Mouse (Mus musculus) midbrain, embryonic 13.5 days (tissue): ENCODE results near the gene Clec2d. TPM values are rescaled to one million over a fixed set of nuclear protein-coding genes. Genes with fewer than 3 reads are reported as not detected.
"Not testable (repeated sequence)": the region's sequence is repeated elsewhere in the genome, so short reads cannot be mapped to it uniquely, and the experiment has no call there.

Source experiments
- ATAC-seq: fragments of 200-750 bp; cut with Nextera tagmentation; 2 replicates; pipeline ENCODE4 v1.8.0; 2017; ENCODE audit warnings: mild to moderate bottlenecking, moderate TSS enrichment, moderate library complexity
- H3K27ac ChIP-seq: fragments of 300-500 bp; sonication (generic); 2 replicates; pipeline ENCODE4 v1.5.1; 2015; ENCODE audit warnings: inconsistent platforms, mild to moderate bottlenecking, moderate library complexity
- H3K27me3 ChIP-seq: fragments of 300-500 bp; sonication (generic); 2 replicates; pipeline ENCODE4 v1.6.1; 2015; ENCODE audit warnings: mild to moderate bottlenecking, inconsistent platforms
- H3K36me3 ChIP-seq: fragments of 300-500 bp; sonication (generic); 2 replicates; pipeline ENCODE4 v1.6.1; 2015; ENCODE audit warnings: mild to moderate bottlenecking, inconsistent platforms
- H3K4me1 ChIP-seq: fragments of 300-500 bp; sonication (generic); replicated peaks from 2 replicates; pipeline ENCODE4 v1.6.1; 2015; ENCODE audit warnings: inconsistent platforms
- H3K4me2 ChIP-seq: fragments of 300-500 bp; sonication (generic); replicated peaks from 2 replicates; pipeline ENCODE4 v1.6.1; 2015; ENCODE audit warnings: moderate library complexity, mild to moderate bottlenecking, inconsistent platforms
- H3K4me3 ChIP-seq: fragments of 300-500 bp; sonication (generic); replicated peaks from 2 replicates; pipeline ENCODE4 v1.5.1; 2015; ENCODE audit warnings: mild to moderate bottlenecking, inconsistent platforms
- H3K9ac ChIP-seq: fragments of 300-500 bp; sonication (generic); replicated peaks from 2 replicates; pipeline ENCODE4 v1.6.1; 2015; ENCODE audit warnings: mild to moderate bottlenecking, inconsistent platforms
- H3K9me3 ChIP-seq: fragments of 300-500 bp; sonication (generic); 2 replicates; pipeline ENCODE4 v1.6.1; 2016; ENCODE audit warnings: mild to moderate bottlenecking, inconsistent platforms
- WGBS: fragments of 180-500 bp; shearing (Covaris S2); methylation state at CpG from one replicate; pipeline ENCODE4 v1.1.7; 2015; 5-methylcytosine and 5-hydroxymethylcytosine counted together
- polyA plus RNA-seq: library from polyadenylated mRNA; unstranded; fragments of >200 nt; fragmentation: Nextera tagmentation; extraction: Ambion mirVana; gene quantifications from 2 replicates; pipeline ENCODE4 v1.2.1, GENCODE M21; 2015

Clec2d gene
- polyA plus RNA-seq, 1 experiment from 2014 or later: 0.13 TPM

DNA sequence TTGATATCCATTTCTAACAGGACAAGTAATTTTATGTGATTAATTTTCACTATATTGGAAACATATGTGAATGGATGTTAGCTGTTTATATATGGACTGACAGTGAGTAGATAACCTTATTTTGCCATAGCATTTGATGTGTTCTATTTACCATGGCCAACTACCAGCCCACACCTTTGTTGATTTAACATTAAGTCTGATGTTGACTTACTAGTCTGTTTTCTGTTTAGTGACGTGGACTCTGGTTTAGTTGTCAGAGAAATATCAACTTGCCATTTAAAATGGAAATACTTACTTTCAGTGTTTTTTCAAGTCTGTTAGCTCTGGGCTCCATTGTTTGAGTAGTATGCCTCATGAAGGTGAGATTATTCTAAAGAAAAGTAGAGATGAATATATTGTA lies 3.8 kb upstream of the Clec2d start:
- 83% methylated on average over 1 of the region's 1 CpGs for WGBS
- Histone ChIP-seq H3K4me3 (no peak overlapping the region), H3K9me3 (no peaks in the 10 kb centered on the region), H3K27me3 (no peaks in the 10 kb centered on the region), H3K4me2 (no peak overlapping the region), H3K4me1 (peaks cover 8% of the 10 kb centered on the region), H3K36me3 (no peaks in the 10 kb centered on the region), H3K9ac (no peak overlapping the region), H3K27ac (no peak overlapping the region)
- no peak for ATAC-seq

DNA sequence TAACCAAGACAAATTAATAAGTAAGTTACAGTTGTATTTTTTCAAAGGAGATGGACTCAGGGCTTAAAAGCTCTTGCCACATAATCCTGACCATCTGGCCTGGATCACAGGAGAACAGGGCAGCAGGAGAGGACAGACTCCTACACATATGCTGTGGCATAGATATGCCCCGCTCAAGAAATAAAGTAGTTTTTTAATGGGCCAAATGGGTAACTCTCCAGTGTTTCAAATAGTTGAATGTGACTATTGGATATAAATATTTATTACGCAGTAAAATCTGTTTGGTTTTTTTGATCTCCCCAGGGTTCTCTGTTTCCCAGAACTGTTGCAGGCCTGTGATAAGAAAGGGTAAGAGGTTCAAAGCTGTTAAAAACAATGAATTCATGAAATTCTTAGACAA lies 1.1 kb upstream of the Clec2d start:
- H3K4me2 ChIP-seq: no peak overlapping the region
- no peak for ATAC-seq
- no peaks in the 10 kb centered on the region for H3K27me3 ChIP-seq
- H3K27ac ChIP-seq: no peak overlapping the region
- WGBS: 88% methylated on average over 2 of the region's 2 CpGs
- no peak overlapping the region for H3K9ac ChIP-seq
- no peaks in the 10 kb centered on the region for H3K36me3 ChIP-seq
- H3K4me3 ChIP-seq: no peak overlapping the region
- H3K4me1 ChIP-seq: peaks cover 12% of the 10 kb centered on the region
- no peaks in the 10 kb centered on the region for H3K9me3 ChIP-seq

DNA sequence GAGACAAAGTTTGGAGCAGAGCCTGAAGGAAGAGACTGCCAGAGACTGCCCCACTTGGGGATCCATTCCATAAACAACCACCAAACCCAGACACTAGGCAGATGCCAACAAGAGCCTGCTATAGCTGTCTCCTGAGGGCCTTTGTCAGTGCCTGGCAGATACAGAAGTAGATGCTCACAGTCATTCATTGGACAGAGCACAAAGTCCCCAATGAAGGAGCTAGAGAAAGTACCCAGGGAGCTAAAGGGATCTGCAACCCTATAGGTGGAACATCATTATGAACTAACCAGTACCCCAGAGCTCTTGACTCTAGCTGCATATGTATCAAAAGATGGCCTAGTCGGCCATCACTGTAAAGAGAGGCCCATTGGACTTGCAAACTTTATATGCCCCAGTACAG lies 584 bp upstream of the Clec2d start:
- H3K4me2 ChIP-seq, H3K9me3 ChIP-seq, H3K9ac ChIP-seq, H3K27me3 ChIP-seq, H3K4me3 ChIP-seq, H3K27ac ChIP-seq, ATAC-seq, H3K36me3 ChIP-seq: not testable (repeated sequence)
- 86% methylated on average over 1 of the region's 1 CpGs for WGBS
- H3K4me1 ChIP-seq: peaks cover 12% of the 10 kb centered on the region

DNA sequence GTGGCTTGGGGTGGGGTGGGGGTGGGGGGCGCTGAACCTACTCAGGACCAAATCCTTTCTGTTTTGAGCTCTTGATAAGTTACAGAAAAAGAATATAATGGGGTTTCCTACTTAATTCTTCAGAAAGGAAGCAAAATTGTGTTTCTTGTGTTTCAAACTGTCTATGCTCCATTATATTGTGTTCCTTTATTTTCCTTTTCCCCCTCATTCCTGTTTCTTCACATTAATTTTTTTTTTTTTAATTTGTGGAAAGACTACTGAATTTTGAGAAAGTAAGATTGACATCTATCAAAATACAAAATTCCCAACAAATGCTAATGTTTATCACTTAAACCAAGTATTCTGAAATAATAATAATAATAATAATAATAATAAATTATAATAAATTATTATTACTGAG lies 834 bp downstream of the Clec2d start:
- ATAC-seq: no peak
- H3K27me3 ChIP-seq: no peaks in the 10 kb centered on the region
- H3K4me3 ChIP-seq: peak overlapping the region; percentile 38
- 0 out of 2 replicates have a peak, but pooled peaks cover 2% of the 10 kb centered on the region for H3K36me3 ChIP-seq
- peak overlapping the region; percentile 56 for H3K4me2 ChIP-seq
- H3K9ac ChIP-seq: no peak overlapping the region; the same call in 1 of the 2 replicates
- peaks cover 12% of the 10 kb centered on the region for H3K4me1 ChIP-seq
- peak overlapping the region; percentile 84 for H3K27ac ChIP-seq
- H3K9me3 ChIP-seq: no peaks in the 10 kb centered on the region
- 0% methylated on average over 1 of the region's 1 CpGs for WGBS

DNA sequence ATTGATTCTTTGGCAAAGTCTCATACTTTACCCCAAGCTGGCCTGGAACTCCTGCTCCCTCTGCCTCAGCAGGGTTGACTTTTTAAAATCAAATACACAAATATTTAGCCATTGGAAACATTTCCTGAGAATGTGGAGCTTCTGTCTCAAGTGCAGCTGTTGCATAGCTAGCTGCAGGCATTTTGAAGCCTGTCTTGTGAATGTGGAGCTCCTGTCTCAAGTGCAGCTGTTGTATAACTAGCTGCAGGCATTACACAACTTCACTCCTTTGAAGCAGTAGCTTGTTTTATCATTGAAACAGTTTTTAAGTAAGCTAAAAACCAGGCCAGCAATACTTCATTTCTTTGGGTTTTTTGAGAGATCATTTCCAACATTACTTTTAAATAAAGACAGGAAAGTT lies 1.3 kb downstream of the Clec2d start:
- H3K4me3 ChIP-seq: peak overlapping the region; percentile 11
- no peaks in the 10 kb centered on the region for H3K9me3 ChIP-seq
- no peak overlapping the region; the same call in 1 of the 2 replicates for H3K4me2 ChIP-seq

DNA sequence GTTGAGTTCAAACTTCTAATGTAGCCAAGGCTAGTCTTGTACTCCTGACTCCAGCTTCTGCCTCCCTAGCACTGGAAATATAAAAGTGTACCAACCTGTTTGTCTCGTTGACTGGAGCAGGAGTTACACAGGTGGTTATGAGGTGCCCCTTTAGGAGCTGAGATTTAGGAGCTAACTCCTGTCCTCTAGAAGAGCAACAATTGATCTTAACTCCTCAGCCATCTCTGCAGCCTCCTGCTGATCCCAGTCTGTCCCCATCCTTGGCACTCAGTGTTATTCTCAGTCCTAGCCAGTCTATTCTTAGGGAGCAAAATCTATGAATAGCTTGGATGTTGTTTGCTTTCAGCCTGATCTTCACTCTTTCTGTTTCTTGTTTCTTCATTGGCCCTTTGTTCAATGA lies 2.1 kb downstream of the Clec2d start:
- 90% methylated on average over 1 of the region's 1 CpGs for WGBS
- Histone ChIP-seq H3K4me3 (no peak overlapping the region), H3K9ac (no peak overlapping the region), H3K9me3 (no peaks in the 10 kb centered on the region), H3K27me3 (no peaks in the 10 kb centered on the region), H3K27ac (no peak overlapping the region), H3K4me2 (no peak overlapping the region; the same call in 1 of the 2 replicates), H3K4me1 (peaks cover 12% of the 10 kb centered on the region), H3K36me3 (0 out of 2 replicates have a peak, but pooled peaks cover 2% of the 10 kb centered on the region)
- no peak for ATAC-seq

More for the DNA sequence above, 1.3 kb downstream of the Clec2d start:
- H3K27ac ChIP-seq: no peak overlapping the region
- peaks cover 12% of the 10 kb centered on the region for H3K4me1 ChIP-seq
- ATAC-seq: no peak
- H3K36me3 ChIP-seq: 0 out of 2 replicates have a peak, but pooled peaks cover 2% of the 10 kb centered on the region
- H3K27me3 ChIP-seq: no peaks in the 10 kb centered on the region
- H3K9ac ChIP-seq: no peak overlapping the region

DNA sequence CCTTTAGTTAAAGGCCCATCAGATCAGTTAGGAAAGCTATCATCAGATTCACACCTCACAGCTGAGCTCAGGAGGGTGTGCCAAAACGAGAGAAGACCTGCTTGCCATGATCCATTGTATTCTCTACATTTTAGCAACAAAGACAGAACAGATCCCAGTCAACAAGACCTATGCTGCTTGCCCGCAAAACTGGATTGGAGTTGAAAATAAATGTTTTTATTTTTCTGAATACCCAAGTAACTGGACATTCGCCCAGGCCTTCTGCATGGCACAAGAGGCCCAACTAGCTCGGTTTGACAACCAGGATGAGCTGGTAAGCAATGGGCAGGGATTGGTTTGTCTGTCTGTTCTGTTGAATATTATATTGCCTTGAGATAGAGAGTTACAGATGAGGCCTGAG lies 3.6 kb downstream of the Clec2d start:
- H3K4me3 ChIP-seq, H3K36me3 ChIP-seq, ATAC-seq, H3K9me3 ChIP-seq, H3K27me3 ChIP-seq, H3K9ac ChIP-seq, H3K4me2 ChIP-seq, H3K27ac ChIP-seq: not testable (repeated sequence)
- 93% methylated on average over 4 of the region's 4 CpGs for WGBS
- H3K4me1 ChIP-seq: peaks cover 12% of the 10 kb centered on the region

DNA sequence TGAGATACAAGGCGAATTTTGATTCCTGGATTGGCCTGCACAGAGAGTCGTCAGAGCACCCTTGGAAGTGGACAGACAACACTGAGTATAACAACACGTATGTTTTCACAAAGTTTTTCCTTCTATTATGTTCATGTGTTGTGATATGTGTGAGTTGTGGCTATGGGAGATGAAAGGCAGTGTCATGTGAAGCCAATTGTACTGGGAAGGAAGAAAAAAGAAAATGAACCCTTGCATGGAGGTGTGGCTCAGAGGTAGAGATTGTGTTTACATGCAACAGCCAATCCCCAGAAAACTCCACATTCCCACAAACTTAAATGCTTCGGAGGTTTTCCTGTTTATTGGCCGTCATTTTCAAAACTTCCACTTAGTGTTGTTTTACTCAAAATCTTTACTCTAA lies 4.4 kb downstream of the Clec2d start:
- no peak for ATAC-seq
- no peak overlapping the region for H3K4me3 ChIP-seq
- H3K27ac ChIP-seq: no peak overlapping the region
- WGBS: 91% methylated on average over 5 of the region's 5 CpGs
- no peaks in the 10 kb centered on the region for H3K27me3 ChIP-seq
- 0 out of 2 replicates have a peak, but pooled peaks cover 2% of the 10 kb centered on the region for H3K36me3 ChIP-seq
- H3K4me2 ChIP-seq: no peak overlapping the region
- H3K9ac ChIP-seq: no peak overlapping the region
- peaks cover 12% of the 10 kb centered on the region for H3K4me1 ChIP-seq
- H3K9me3 ChIP-seq: no peaks in the 10 kb centered on the region

DNA sequence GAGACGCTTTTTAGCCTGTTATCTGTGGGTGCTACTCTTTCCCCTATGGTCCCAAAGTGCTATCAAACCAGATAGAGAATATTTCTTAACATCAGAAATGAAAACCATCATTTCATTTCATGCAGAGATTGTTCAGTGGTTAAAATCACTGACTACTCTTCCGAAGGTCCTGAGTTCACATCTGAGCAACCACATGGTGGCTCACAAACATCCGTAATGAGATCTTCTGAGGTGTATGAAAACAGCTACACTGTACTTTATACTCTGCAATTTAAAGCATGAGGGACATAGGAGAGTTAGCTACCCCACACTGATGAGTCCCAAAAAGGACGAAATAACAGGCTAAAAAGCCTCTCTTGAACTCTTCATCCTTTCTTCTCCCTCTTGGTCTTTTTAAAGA lies 5.6 kb downstream of the Clec2d start:
- Histone ChIP-seq H3K36me3 (0 out of 2 replicates have a peak, but pooled peaks cover 2% of the 10 kb centered on the region), H3K9ac (no peak overlapping the region), H3K4me2 (no peak overlapping the region), H3K27me3 (no peaks in the 10 kb centered on the region), H3K4me1 (peaks cover 4% of the 10 kb centered on the region; the same call in 1 of the 2 replicates), H3K27ac (no peak overlapping the region), H3K9me3 (no peaks in the 10 kb centered on the region), H3K4me3 (no peak overlapping the region)
- WGBS: 88% methylated on average over 4 of the region's 4 CpGs
- ATAC-seq: no peak

DNA sequence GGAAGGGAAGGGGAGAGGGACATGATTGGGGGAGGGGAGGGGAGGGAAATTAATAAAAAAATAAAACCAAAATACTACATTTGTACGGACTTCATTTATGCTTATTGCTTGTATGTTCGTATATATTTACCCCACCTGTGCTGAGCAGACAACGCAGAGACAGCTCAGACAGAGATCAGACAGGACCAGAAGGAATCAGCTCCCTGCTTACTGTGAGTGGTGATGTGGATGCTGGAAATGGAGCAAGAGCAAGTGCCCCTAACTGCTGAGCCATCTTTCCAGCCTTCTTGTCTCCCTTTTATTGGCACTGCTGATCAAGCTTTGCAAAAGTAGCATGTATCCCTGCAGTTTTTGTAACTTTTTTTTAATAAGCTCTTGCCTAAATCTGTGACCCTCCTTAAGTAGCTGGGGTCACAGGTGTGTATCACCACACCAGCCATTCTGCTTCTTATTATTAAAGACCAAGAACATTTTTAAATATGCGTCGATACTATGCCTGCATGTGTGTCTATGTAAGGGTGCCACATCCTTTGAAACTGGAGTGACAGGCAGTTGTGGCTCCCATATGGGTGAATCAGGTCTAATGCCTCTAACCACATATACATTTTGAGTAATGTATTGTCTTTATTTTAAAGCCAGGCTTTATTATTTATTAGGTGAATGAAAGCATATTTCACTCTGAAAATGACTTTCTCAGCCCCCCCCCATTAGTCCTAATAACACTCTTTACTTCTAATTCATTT lies 6.2 kb downstream of the Clec2d start:
- Histone ChIP-seq H3K9me3 (no peaks in the 10 kb centered on the region), H3K27ac (no peak overlapping the region), H3K4me2 (no peak overlapping the region), H3K4me1 (0 out of 2 replicates have a peak, but pooled peaks cover 3% of the 10 kb centered on the region), H3K27me3 (no peaks in the 10 kb centered on the region), H3K9ac (no peak overlapping the region), H3K4me3 (no peak overlapping the region), H3K36me3 (0 out of 2 replicates have a peak, but pooled peaks cover 2% of the 10 kb centered on the region)
- ATAC-seq: no peak
- WGBS: 92% methylated on average over 5 of the region's 5 CpGs

DNA sequence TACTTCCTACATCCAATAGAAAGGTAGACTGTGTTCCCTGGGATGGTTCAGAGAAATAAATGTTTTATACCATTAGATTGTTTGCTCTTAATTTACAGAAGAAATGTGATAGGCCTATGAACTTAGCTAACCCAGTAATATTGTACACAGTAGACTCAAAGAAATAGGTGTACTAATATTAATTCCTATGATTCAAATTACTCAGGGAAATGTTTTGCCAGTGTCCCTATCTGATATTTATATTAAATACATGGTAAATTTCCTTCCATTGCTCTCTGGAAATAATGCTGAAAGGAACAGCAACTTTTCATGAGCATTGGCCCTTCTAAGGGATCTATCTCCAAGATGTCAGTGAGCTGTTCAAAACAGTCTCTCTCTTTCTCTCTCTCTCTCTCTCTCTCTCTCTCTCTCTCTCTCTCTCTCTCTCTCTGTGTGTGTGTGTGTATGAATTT lies 6.8 kb downstream of the Clec2d start:
- Histone ChIP-seq H3K27ac (no peak overlapping the region), H3K4me1 (0 out of 2 replicates have a peak, but pooled peaks cover 3% of the 10 kb centered on the region), H3K27me3 (no peaks in the 10 kb centered on the region), H3K4me3 (no peak overlapping the region), H3K9ac (no peak overlapping the region), H3K36me3 (0 out of 2 replicates have a peak, but pooled peaks cover 2% of the 10 kb centered on the region), H3K9me3 (no peaks in the 10 kb centered on the region), H3K4me2 (no peak overlapping the region)
- no peak for ATAC-seq

DNA sequence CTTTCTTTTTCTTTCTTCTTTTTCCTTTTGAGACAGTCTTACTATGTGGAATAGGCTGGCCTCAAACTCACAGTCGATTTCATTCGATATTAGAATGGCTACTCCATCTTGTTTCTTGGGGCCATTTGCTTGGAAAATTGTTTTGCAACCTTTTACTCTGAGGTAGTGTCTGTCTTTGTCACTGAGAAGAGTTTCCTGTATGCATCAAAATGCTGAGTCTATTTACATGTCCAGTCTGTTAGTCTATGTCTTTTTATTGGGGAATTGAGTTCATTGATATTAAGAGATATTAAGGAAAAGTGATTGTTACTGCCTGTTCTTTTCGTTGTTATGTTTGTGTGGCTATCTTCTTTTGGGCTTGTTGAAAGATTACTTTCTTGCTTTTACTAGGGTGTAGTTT lies 7.4 kb downstream of the Clec2d start:
- 96% methylated on average over 3 of the region's 3 CpGs for WGBS
- H3K4me3 ChIP-seq, H3K27ac ChIP-seq, H3K4me1 ChIP-seq, ATAC-seq, H3K9me3 ChIP-seq, H3K4me2 ChIP-seq, H3K36me3 ChIP-seq, H3K27me3 ChIP-seq, H3K9ac ChIP-seq: not testable (repeated sequence)

DNA sequence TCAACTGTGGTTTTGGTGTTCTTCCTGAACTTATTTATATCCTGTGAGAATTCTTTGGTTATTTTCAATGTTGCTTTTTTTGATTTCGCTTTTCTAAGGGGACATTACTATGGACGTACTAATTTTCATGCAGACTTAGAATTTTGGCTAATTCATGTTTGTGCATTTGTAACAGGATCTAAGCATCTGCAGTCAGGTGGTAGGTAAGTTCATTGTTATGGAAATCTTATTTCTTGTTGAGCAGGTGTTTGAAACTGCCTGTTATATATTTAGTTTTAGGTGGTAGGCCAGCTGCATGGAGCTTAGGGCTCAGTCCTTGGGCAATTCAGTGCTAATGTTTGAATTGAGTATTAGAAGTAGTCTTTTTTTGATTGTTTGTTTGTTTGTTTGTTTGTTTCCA lies 13.0 kb downstream of the Clec2d start:
- H3K9ac ChIP-seq: no peak overlapping the region
- H3K36me3 ChIP-seq: no peaks in the 10 kb centered on the region
- no peak for ATAC-seq
- no peaks in the 10 kb centered on the region for H3K9me3 ChIP-seq
- no peak overlapping the region for H3K4me2 ChIP-seq
- no peak overlapping the region for H3K27ac ChIP-seq
- H3K4me1 ChIP-seq: no peaks in the 10 kb centered on the region
- 89% methylated on average over 2 of the region's 2 CpGs for WGBS
- H3K27me3 ChIP-seq: no peaks in the 10 kb centered on the region
- H3K4me3 ChIP-seq: no peak overlapping the region
